Mouse (Mus musculus) left cerebral cortex, adult 9 months (tissue): ENCODE data around the gene Rab39b.

Source experiments
- DNase-seq, 2 experiments: peaks; one replicate each; pipeline ENCODE4 v3.0.0; 2022; ENCODE audit warnings: low spot score in 2 of 2

The Rab39b gene

GRCm38 (mm10) chrX:75577582-75578324 is at the start of gene Rab39b:
TSS of gene Rab39b (minus strand) at chrX:75578231.
- peak; percentile 8 to 62 for DNase-seq

GRCm38 (mm10) chrX:75578539-75578938 is 508 bp upstream of the Rab39b start:
- DNase-seq: no peak
